Mouse (Mus musculus) left cerebral cortex, postnatal 36 days (tissue): ENCODE measurements around the gene Dlx5. TPM values are rescaled to one million over a fixed set of nuclear protein-coding genes. Genes with fewer than 3 reads are reported as not detected.

Experiments used
- DNase-seq, 2 experiments: peaks; one replicate each; pipeline ENCODE4 v3.0.0; 2021 to 2022; ENCODE audit warnings: low spot score in 2 of 2, mixed read lengths in 1 of 2
- intact Hi-C: fragments of 180-260 bp; cut with DNase I; formaldehyde crosslinking; loops from one replicate; pipeline ENCODE4 v1.15.1; 2025
- total RNA-seq, 2 experiments: library from RNA; stranded (reverse); gene quantifications; 2 replicates each; pipeline ENCODE4 v1.2.3; 2021

The Dlx5 gene
- total RNA-seq, 2 experiments from 2014 or later = 7.4 to 9.6 TPM

- peak in 1 of 2 experiments; percentile 9 for DNase-seq
- intact Hi-C loops = loop anchor here (2.0 kb wide), 1 partner anchor 15 kb away; the partner anchor contains the start of gene Dlx6
These were observed 3.7 kb downstream of the Dlx5 start for GRCm38 (mm10) chr6:6877981-6878840.

GRCm38 (mm10) chr6:6877346-6877910 is 4.5 kb downstream of the Dlx5 start:
- intact Hi-C loops = no loop called here
- no peak for DNase-seq

GRCm38 (mm10) chr6:6876731-6877130 is 5.2 kb downstream of the Dlx5 start:
- intact Hi-C loops = no loop called here
- DNase-seq = no peak

GRCm38 (mm10) chr6:6876231-6876630 is 5.7 kb downstream of the Dlx5 start:
- DNase-seq = no peak
- intact Hi-C loops = no loop called here

GRCm38 (mm10) chr6:6875676-6876075 is 6.2 kb downstream of the Dlx5 start:
- DNase-seq = no peak
- intact Hi-C loops = no loop called here

- intact Hi-C loops = no loop called here
- no peak for DNase-seq
These were observed 6.7 kb downstream of the Dlx5 start for GRCm38 (mm10) chr6:6875136-6875535.

GRCm38 (mm10) chr6:6874073-6874771 is 7.7 kb downstream of the Dlx5 start:
- peak in 1 of 2 experiments; percentile 13 for DNase-seq
- intact Hi-C loops = no loop called here

- intact Hi-C loops = no loop called here
These were observed 8.3 kb downstream of the Dlx5 start for GRCm38 (mm10) chr6:6873476-6874072.

GRCm38 (mm10) chr6:6872873-6873272 is 9.0 kb downstream of the Dlx5 start:
- intact Hi-C loops = no loop called here
- no peak for DNase-seq

More at GRCm38 (mm10) chr6:6873476-6874072, 8.3 kb downstream of the Dlx5 start:
- no peak for DNase-seq

GRCm38 (mm10) chr6:6871692-6872091 is 10.2 kb downstream of the Dlx5 start:
- intact Hi-C loops = no loop called here

GRCm38 (mm10) chr6:6870876-6871420 is 10.9 kb downstream of the Dlx5 start:
- intact Hi-C loops = no loop called here
- no peak for DNase-seq

More at GRCm38 (mm10) chr6:6871692-6872091, 10.2 kb downstream of the Dlx5 start:
- no peak for DNase-seq

GRCm38 (mm10) chr6:6869961-6870800 is 11.7 kb downstream of the Dlx5 start:
- intact Hi-C loops = no loop called here

GRCm38 (mm10) chr6:6869041-6869685 is 12.7 kb downstream of the Dlx5 start:
- intact Hi-C loops = no loop called here
- DNase-seq = no peak

More at GRCm38 (mm10) chr6:6869961-6870800, 11.7 kb downstream of the Dlx5 start:
- no peak for DNase-seq

- intact Hi-C loops = no loop called here
- no peak for DNase-seq
These were observed 14.9 kb downstream of the Dlx5 start for GRCm38 (mm10) chr6:6867031-6867430.

GRCm38 (mm10) chr6:6864441-6865440 is 17.1 kb downstream of the Dlx5 start:
- intact Hi-C loops = loop anchor here (5.0 kb wide), 1 partner anchor 287 kb away; the partner anchor contains the start of gene Sem1
- DNase-seq = peak in 1 of 2 experiments; percentile 13

- no peak for DNase-seq
- intact Hi-C loops = loop anchor here (2.0 to 5.0 kb wide), 2 partner anchors 15 to 287 kb away; partner anchors contain the start of gene Sem1
These were observed 17.9 kb downstream of the Dlx5 start for GRCm38 (mm10) chr6:6863955-6864354.
